Mouse (Mus musculus) heart, embryonic 13.5 days (tissue): Measurements from ENCODE around the gene Atp1a4. TPM values are rescaled to one million over a fixed set of nuclear protein-coding genes. Genes with fewer than 3 reads are reported as not detected.

Experiments used
- ATAC-seq: fragments of 200-750 bp; cut with Nextera tagmentation; 2 replicates; pipeline ENCODE4 v1.8.0; 2017; ENCODE audit warnings: moderate TSS enrichment; ENCODE audit not compliant: insufficient number of reproducible peaks, low FRiP score, low TSS enrichment; ENCODE audit errors: extremely low read depth
- H3K27ac ChIP-seq: fragments of 300-500 bp; sonication (generic); replicated peaks from 2 replicates; pipeline ENCODE4 v1.5.1; 2015; ENCODE audit warnings: moderate library complexity, mild to moderate bottlenecking, inconsistent platforms
- H3K27me3 ChIP-seq: fragments of 300-500 bp; sonication (generic); replicated peaks from 2 replicates; pipeline ENCODE4 v1.6.1; 2015; ENCODE audit warnings: mild to moderate bottlenecking, inconsistent platforms
- H3K36me3 ChIP-seq: fragments of 300-500 bp; sonication (generic); 2 replicates; pipeline ENCODE4 v1.6.1; 2015; ENCODE audit warnings: mild to moderate bottlenecking, inconsistent platforms
- H3K4me1 ChIP-seq: fragments of 300-500 bp; sonication (generic); 2 replicates; pipeline ENCODE4 v1.6.1; 2015; ENCODE audit warnings: inconsistent platforms
- H3K4me2 ChIP-seq: fragments of 300-500 bp; sonication (generic); 2 replicates; pipeline ENCODE4 v1.6.1; 2015; ENCODE audit warnings: inconsistent platforms, mild to moderate bottlenecking, moderate library complexity
- H3K4me3 ChIP-seq: fragments of 300-500 bp; sonication (generic); 2 replicates; pipeline ENCODE4 v1.5.1; 2015; ENCODE audit warnings: moderate library complexity, mild to moderate bottlenecking, inconsistent platforms
- H3K9ac ChIP-seq: fragments of 300-500 bp; sonication (generic); 2 replicates; pipeline ENCODE4 v1.6.1; 2015; ENCODE audit warnings: inconsistent platforms, mild to moderate bottlenecking, moderate library complexity
- H3K9me3 ChIP-seq: fragments of 300-500 bp; sonication (generic); 2 replicates; pipeline ENCODE4 v1.6.1; 2016; ENCODE audit warnings: inconsistent platforms
- WGBS: fragments of 180-500 bp; shearing (Covaris S2); methylation state at CpG from one replicate; pipeline ENCODE4 v1.1.7; 2015; ENCODE audit warnings: mixed read lengths; 5-methylcytosine and 5-hydroxymethylcytosine counted together
- polyA plus RNA-seq: library from polyadenylated mRNA; unstranded; fragments of >200 nt; fragmentation: Nextera tagmentation; extraction: Ambion mirVana; gene quantifications from 2 replicates; pipeline ENCODE4 v1.2.1, GENCODE M21; 2015

The Atp1a4 gene
- polyA plus RNA-seq, 1 experiment from 2014 or later: 0.21 TPM

- H3K27ac ChIP-seq: no peak overlapping the region
- H3K4me2 ChIP-seq: no peak overlapping the region
- H3K9ac ChIP-seq: no peak overlapping the region
- H3K36me3 ChIP-seq: peaks cover 66% of the 10 kb centered on the region
- H3K9me3 ChIP-seq: no peaks in the 10 kb centered on the region
- H3K4me1 ChIP-seq: peaks cover 10% of the 10 kb centered on the region
- ATAC-seq: no peak
- no peaks in the 10 kb centered on the region; the same call in 1 of the 2 replicates for H3K27me3 ChIP-seq
- no peak overlapping the region for H3K4me3 ChIP-seq
- WGBS: 66% methylated on average over 10 of the region's 10 CpGs
Observed at GRCm38 (mm10) chr1:172281522-172282254, 23.5 kb upstream of the Atp1a4 start.

- peaks cover 51% of the 10 kb centered on the region for H3K36me3 ChIP-seq
- H3K9me3 ChIP-seq: no peaks in the 10 kb centered on the region
- H3K4me2 ChIP-seq: no peak overlapping the region
- H3K4me1 ChIP-seq: peaks cover 10% of the 10 kb centered on the region
- WGBS: 70% methylated on average over 16 of the region's 16 CpGs
- no peak overlapping the region for H3K27ac ChIP-seq
- no peak overlapping the region for H3K9ac ChIP-seq
- no peaks in the 10 kb centered on the region; the same call in 1 of the 2 replicates for H3K27me3 ChIP-seq
- no peak overlapping the region for H3K4me3 ChIP-seq
- ATAC-seq: no peak
Observed at GRCm38 (mm10) chr1:172279768-172280509, 21.7 kb upstream of the Atp1a4 start.

DNA sequence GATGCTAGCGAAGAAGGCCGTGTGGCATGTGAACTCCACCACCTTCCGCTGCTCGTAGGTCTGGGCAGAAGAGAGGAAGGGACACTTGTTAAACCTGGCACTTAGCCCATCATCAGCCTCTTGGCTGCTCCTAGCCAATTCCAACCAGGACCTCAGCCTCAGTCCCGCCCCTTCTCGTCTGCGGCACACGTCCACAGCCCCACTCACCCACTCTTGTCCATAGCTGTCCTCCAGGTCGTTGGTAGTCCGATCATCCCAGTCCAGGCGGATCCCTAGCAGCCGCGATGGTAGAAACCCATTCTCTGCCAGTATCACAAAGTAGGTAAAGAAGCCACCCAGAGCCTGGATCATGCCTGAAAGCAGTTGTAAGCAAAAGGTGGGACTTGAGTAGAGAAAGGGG, 20.1 kb upstream of the Atp1a4 start:
- H3K4me2 ChIP-seq: no peak overlapping the region
- WGBS: 78% methylated on average over 13 of the region's 13 CpGs
- peaks cover 34% of the 10 kb centered on the region for H3K36me3 ChIP-seq
- ATAC-seq: no peak
- H3K27me3 ChIP-seq: no peaks in the 10 kb centered on the region; the same call in 1 of the 2 replicates
- H3K9me3 ChIP-seq: no peaks in the 10 kb centered on the region
- H3K27ac ChIP-seq: no peak overlapping the region
- no peak overlapping the region for H3K9ac ChIP-seq
- peaks cover 13% of the 10 kb centered on the region for H3K4me1 ChIP-seq
- no peak overlapping the region for H3K4me3 ChIP-seq

DNA sequence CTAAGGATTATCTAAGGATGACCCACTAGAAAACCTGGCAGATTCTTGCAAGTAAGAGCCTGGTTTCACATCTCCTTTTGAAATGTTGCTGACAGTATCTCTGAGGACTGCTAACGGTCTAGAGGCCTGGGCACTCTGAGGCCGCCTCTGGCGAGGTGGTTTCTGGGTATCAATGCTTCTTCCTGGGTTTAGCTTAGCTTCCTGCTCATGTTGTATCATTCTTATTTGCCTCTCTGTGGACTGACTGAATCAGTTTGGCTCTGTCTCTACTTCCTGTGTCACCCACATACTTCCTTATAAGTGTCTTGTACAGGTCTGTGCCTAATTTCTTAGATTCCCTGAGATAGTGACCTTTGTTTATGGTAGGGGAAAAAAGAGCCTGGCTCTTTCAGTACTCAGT, 19.0 kb upstream of the Atp1a4 start:
- H3K4me3 ChIP-seq: no peak overlapping the region
- H3K9me3 ChIP-seq: no peaks in the 10 kb centered on the region
- no peak overlapping the region for H3K9ac ChIP-seq
- no peak overlapping the region for H3K27ac ChIP-seq
- no peak overlapping the region for H3K4me2 ChIP-seq
- no peaks in the 10 kb centered on the region; the same call in 1 of the 2 replicates for H3K27me3 ChIP-seq
- ATAC-seq: no peak
- H3K4me1 ChIP-seq: peaks cover 13% of the 10 kb centered on the region
- 43% methylated on average over 3 of the region's 3 CpGs for WGBS
- H3K36me3 ChIP-seq: peaks cover 31% of the 10 kb centered on the region

- 69% methylated on average over 5 of the region's 5 CpGs for WGBS
- Histone ChIP-seq H3K9me3 (no peaks in the 10 kb centered on the region), H3K4me3 (no peak overlapping the region), H3K4me2 (no peak overlapping the region), H3K27ac (no peak overlapping the region), H3K27me3 (no peaks in the 10 kb centered on the region; the same call in 1 of the 2 replicates), H3K9ac (no peak overlapping the region), H3K4me1 (peaks cover 13% of the 10 kb centered on the region), H3K36me3 (peaks cover 26% of the 10 kb centered on the region)
- ATAC-seq: no peak
Observed at GRCm38 (mm10) chr1:172274547-172274946, 16.3 kb upstream of the Atp1a4 start.

DNA sequence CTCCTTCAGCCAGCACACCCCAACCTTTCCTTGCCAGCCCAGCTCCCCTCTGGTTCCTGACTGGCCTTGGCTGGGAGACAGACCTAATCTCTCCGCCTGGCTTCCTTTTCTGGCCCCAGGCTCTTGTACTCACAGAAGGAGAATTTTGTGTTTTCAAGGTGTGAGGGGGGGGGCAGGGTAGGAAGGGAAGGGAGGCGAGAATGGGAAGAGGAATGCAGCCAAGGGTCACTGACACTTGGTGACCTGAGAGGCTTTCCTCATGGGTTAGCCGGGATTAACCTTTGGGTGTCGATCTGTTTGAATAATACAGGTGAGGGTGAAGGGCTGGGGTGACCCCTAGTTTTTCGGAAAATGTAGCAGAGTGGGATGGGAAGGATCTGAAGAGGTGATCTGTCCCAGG, 15.9 kb upstream of the Atp1a4 start:
- no peak for ATAC-seq
- Histone ChIP-seq H3K4me1 (peaks cover 11% of the 10 kb centered on the region), H3K9ac (no peak overlapping the region), H3K9me3 (no peaks in the 10 kb centered on the region), H3K4me2 (no peak overlapping the region), H3K36me3 (peaks cover 23% of the 10 kb centered on the region), H3K27me3 (no peaks in the 10 kb centered on the region), H3K27ac (no peak overlapping the region), H3K4me3 (no peak overlapping the region)
- WGBS: 59% methylated on average over 5 of the region's 5 CpGs

DNA sequence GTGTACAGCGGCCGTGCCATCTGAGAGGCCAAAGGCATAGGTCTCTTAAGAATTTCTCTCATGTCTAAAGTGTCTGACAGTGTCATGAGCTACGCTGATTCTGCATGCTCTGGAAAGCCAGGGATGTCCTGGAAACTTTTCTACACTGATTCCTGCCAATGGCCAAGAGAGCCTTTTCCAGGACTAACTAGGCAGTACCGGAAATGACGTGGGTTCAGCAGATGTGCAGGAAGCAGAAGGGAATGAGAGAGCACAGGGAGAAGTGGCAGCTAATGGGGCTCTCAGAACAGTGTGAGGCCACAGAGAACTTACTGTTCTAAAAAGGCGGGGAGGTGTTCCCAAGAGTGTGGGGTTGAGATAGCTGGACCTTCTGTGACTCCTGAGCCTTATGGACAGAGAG, 15.2 kb upstream of the Atp1a4 start:
- Histone ChIP-seq H3K9me3 (no peaks in the 10 kb centered on the region), H3K36me3 (peaks cover 17% of the 10 kb centered on the region), H3K4me2 (no peak overlapping the region), H3K4me3 (no peak overlapping the region), H3K9ac (no peak overlapping the region), H3K4me1 (peaks cover 4% of the 10 kb centered on the region; the same call in 1 of the 2 replicates), H3K27ac (no peak overlapping the region), H3K27me3 (no peaks in the 10 kb centered on the region)
- WGBS: 84% methylated on average over 6 of the region's 6 CpGs
- ATAC-seq: no peak

DNA sequence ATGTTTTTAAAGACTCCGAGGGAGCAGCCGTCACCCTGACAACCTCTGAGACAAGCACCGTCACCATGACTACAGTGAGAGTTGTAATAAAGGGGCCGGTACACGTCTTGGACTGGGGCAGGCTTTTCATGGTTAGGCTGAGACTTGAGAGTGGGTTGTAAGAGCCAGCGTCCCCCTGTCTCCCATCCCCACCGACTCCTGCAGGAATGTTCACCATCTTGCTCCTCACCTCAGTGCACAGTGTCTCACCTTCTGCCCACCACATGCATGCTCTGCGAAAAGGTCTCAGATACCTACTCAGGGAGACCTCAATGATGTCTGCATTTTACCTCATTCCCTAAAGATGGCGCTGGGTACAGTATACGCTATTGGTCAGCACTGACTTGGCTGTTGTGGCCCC, 13.6 kb upstream of the Atp1a4 start:
- no peak overlapping the region for H3K27ac ChIP-seq
- WGBS: 76% methylated on average over 10 of the region's 10 CpGs
- ATAC-seq: no peak

DNA sequence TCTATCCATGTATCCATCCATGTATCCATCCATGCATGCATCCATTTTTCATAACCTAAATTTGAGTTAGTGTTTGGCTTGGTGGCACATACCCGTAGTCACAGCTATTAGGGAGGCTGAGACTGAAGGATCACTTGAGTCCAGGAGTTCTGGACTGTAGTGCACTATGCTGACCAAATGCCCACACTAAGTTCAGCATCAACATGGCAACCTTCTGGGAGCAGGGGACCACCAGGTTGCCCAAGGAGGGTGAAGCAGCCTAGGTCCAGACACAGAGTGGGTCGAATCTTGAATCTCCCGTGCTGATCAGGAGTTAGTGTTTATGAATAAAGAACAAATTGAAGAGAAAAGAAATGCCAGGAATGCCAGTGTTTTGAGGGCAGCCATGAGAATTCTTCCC, 13.0 kb upstream of the Atp1a4 start:
- no peaks in the 10 kb centered on the region for H3K36me3 ChIP-seq
- no peaks in the 10 kb centered on the region for H3K9me3 ChIP-seq
- H3K4me3 ChIP-seq: no peak overlapping the region
- 0 out of 2 replicates have a peak, but pooled peaks cover 3% of the 10 kb centered on the region for H3K4me1 ChIP-seq
- WGBS: 80% methylated on average over 3 of the region's 3 CpGs
- no peak overlapping the region for H3K27ac ChIP-seq
- no peaks in the 10 kb centered on the region for H3K27me3 ChIP-seq
- H3K4me2 ChIP-seq: no peak overlapping the region
- no peak for ATAC-seq
- H3K9ac ChIP-seq: no peak overlapping the region

More for the DNA sequence above, 13.6 kb upstream of the Atp1a4 start:
- 0 out of 2 replicates have a peak, but pooled peaks cover 3% of the 10 kb centered on the region for H3K4me1 ChIP-seq
- peaks cover 3% of the 10 kb centered on the region; the same call in 1 of the 2 replicates for H3K36me3 ChIP-seq
- H3K4me2 ChIP-seq: no peak overlapping the region
- no peaks in the 10 kb centered on the region for H3K27me3 ChIP-seq
- no peak overlapping the region for H3K4me3 ChIP-seq
- no peak overlapping the region for H3K9ac ChIP-seq
- no peaks in the 10 kb centered on the region for H3K9me3 ChIP-seq

DNA sequence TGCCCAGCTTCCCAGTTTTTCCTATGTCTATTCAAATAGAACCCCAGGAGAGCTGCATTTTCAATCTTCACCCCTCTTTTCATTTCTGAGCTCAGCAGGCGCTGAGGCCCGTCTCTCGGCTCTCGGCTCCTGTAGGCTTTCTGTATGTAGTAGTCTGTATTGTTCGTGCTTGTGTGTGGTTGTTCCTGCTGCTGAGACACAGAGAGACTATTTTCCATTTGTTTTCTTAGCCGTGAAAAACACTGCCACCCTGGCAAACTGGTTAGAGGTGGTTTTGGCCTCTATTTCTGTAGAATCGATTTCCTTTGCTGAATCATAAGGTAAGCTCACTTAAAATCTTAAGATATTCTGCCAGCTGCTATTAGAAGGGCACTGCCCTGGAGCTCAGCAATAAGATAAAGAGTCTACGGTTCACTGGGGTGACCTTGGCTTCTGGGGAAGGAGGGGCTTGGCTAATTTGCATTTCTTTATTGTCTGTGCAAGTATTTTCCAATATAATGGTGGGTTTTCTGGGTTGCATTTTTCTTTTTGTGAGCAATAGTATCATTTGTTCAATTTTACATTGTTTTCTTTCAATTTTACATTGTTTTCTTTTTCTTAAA, 3.4 kb upstream of the Atp1a4 start, which contains the start of gene Igsf8:
Gene Igsf8 (plus strand): TSS at position 165 of the 602 bp plus-strand sequence.
- H3K27me3 ChIP-seq: no peaks in the 10 kb centered on the region
- H3K9me3 ChIP-seq: peaks cover 5% of the 10 kb centered on the region
- H3K9ac ChIP-seq: no peak within 1 kb of the TSS
- H3K4me3 ChIP-seq: no peak within 1 kb of the TSS
- H3K36me3 ChIP-seq: no peaks in the 10 kb centered on the region
- 61% methylated on average over 8 of the region's 8 CpGs for WGBS
- peak within 1 kb of the TSS; percentile 40 for H3K27ac ChIP-seq
- ATAC-seq: no peak
- H3K4me1 ChIP-seq: peaks cover 10% of the 10 kb centered on the region; the same call in 1 of the 2 replicates
- no peak within 1 kb of the TSS for H3K4me2 ChIP-seq

GRCm38 (mm10) chr1:172247679-172248078, 10.5 kb downstream of the Atp1a4 start:
- H3K4me2 ChIP-seq: no peak overlapping the region
- 32% methylated on average over 2 of the region's 2 CpGs for WGBS
- H3K27me3 ChIP-seq: peaks cover 19% of the 10 kb centered on the region; the same call in 1 of the 2 replicates
- H3K4me3 ChIP-seq: no peak overlapping the region
- no peak overlapping the region for H3K9ac ChIP-seq
- H3K36me3 ChIP-seq: no peaks in the 10 kb centered on the region
- ATAC-seq: 0 out of 2 replicates have a peak, but pooled peaks have one; percentile 21
- H3K27ac ChIP-seq: no peak overlapping the region
- H3K9me3 ChIP-seq: 0 out of 2 replicates have a peak, but pooled peaks cover 3% of the 10 kb centered on the region
- H3K4me1 ChIP-seq: peaks cover 26% of the 10 kb centered on the region
